Mouse (Mus musculus) cerebellum, adult 2 months (tissue): ENCODE measurements around the gene Cldn10.

ENCODE experiments used
- CTCF ChIP-seq: fragments of 200-500 bp; IDR thresholded peaks from 2 replicates; pipeline ENCODE4 v1.5.1; 2011; ENCODE audit warnings: low read depth, mild to moderate bottlenecking, control low read depth, low read length, moderate library complexity, borderline replicate concordance; ENCODE audit not compliant: insufficient read depth
- POLR2A ChIP-seq: fragments of 200-500 bp; IDR thresholded peaks from 2 replicates; pipeline ENCODE4 v1.6.1; 2011; ENCODE audit warnings: low read length, control low read depth, borderline replicate concordance; ENCODE audit not compliant: insufficient read depth

GRCm38 (mm10) chr14:118807653-118808052, 19.9 kb downstream of the Cldn10 start:
- TF ChIP-seq CTCF, result no peak
- no peak for TF ChIP-seq POLR2A
